Mouse (Mus musculus): ENCODE data around the gene Selenow.
"Not testable (repeated sequence)": the region's sequence is repeated elsewhere in the genome, so short reads cannot be mapped to it uniquely, and the experiment has no call there.

The Selenow gene

DNA sequence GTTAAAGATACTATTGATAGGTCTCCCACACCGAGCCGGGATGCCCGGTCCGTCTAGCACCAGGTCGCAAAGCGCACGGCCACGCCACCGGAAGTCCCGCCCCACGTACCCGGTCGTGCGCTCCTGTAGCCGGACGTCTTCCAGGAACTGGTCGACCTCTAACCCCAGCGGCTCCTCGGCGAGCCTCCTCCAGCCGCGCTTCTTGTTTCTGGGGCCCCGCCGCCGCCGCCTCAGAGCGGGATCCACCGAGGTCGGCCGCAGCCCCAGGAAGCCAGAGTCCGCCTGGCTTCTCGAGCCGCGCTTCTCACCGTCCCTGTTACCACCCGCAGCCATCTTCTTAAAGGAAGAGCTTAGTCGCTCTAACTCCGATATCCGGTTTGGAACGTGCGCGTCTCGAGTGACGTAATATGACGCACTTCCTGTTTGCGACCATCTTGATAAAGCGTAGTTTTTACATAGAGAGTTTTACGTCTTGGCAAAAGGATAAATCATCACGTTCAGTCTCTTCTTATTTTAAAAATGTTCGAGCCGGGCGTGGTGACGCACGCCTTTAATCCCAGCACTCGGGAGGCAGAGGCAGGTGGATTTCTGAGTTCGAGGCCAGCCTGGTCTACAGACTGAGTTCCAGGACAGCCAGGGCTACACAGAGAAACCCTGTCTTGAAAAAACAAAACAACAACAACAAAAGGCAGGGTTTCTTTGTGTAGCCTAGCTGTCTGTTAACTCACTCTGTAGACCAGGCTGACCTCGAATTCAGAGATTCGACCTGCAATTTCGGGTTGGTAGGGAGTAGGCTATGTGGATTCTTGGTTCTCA is 23.7 kb upstream of the Selenow start, which contains the start of gene Nop53:
TSS of gene Nop53 (minus strand) at position 354 of the 816 bp plus-strand sequence.
- DNase-seq (ENCODE audit: low spot score) = peak; percentile 97

DNA sequence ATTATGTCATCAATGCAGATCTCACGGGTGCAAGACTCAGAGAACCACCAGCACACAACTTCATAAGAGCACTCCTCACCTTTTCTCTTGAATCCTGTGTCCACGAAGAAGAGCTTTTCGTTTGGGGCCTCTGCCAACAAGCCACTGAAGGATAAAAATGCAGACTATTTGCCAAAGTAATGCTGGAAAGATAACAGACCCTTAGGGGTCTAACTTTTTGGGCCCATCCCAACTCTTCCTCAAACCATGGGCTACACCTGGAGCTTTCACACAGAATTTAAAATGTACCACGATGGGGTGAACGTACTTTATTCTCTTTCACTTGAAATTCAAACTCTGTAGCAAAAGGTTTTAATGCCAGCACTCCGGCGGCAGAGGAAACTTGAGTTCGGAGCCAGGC is 23.0 kb upstream of the Selenow start:
- DNase-seq (ENCODE audit: low spot score) = no peak

DNA sequence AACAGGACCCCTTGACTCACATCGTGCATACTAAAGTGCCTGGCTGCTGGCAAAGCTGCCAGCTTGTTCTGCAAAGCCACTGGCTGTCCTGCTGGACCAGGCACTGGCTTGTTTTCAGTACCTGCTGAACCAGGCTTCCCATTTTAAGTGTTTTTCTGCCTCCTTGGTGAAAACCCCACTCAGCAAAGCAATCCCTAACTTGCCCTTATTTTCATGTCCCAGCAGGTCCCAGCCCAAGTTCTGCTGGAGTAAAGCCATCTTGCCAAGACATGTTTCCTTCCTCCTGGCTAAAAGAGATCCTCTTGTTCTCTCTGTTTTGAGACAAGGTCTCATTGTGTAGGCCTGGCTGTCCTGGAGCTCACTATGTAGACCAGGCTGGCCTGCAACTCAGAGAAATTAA is 22.1 kb upstream of the Selenow start:
- no peak for DNase-seq (ENCODE audit: low spot score)

DNA sequence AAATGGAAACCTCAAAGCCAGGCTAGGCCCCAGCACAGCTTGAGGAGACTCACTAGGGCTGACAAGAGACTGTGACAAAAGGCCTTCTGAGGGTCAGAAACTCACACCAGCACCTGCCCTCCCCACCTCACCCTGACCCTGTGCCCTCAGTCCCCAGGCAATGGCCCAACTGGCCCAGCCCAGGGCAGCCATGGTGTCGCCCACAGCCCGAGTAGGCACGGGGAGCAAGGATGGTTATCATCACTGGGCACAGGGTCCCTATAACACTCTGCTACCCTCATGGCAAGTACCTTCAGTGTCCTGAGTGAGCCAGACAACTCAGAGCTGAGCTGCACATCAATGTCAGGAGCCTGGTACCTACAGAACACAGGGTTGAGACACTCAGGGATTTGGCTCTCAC is 16.4 kb upstream of the Selenow start:
- DNase-seq (ENCODE audit: low spot score) = no peak

DNA sequence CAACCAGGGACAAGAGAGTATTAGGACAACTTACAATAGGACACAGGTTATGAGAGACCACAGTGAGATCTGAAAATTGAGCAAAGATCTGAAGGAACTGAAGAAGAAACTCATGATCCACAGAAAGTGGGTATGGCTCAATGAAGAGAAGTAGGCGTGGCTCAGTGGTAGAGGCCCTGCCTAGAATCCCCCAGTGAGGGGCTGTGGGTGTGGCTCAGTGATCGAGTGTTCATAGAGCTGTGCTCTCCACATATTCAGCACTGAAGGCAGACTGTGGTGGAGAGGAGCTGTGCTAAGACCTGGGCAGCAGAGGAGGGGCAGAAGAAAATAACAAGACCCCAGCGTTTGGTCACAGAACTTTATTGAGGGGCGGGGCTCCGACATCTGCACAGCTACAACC is 15.3 kb upstream of the Selenow start:
- no peak for DNase-seq (ENCODE audit: low spot score)

DNA sequence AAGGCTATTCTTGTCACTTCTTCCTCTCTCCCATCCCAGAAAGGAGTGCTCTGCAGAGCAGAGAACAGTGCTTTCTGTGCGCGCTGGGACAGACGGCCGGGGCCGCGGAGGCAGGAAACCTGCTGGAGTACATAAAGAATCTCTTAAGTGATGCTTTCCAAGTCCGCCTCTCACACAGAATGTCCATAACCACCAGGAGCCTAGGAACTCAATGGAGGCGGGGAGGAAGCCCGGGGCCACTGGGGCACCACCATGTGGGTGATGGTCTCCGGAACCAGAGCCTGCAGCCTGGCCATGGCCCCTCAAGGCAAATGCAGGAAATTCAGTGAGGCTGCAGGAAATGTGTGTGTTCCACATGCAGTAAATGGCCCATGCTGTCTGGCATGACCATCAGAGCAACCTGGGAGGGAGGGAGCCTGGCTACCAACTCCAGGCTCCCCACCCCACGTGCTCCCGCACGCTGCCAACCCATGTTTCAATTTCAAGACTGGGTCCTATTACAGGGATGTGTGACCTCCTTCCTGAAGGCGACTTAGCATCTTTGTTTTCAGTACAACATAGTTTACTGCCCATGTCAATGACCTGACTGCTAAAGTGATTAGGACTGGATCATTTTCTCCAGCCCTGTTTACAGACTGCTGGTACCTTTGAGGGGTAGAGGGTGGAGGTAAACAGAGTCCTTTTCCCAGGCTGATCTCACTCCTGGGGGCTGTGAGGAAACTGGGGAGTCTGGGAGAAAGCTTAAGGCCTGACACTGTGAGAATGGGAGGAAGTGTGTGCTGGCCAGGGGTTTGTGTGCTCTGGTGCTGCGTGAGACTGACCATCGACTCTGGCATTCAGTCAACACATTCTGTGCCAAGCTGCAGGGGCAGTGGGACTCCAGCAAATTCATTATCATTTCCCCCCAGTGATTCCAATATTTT is 11.5 kb upstream of the Selenow start:
- peak; percentile 56 for DNase-seq (ENCODE audit: low spot score)

DNA sequence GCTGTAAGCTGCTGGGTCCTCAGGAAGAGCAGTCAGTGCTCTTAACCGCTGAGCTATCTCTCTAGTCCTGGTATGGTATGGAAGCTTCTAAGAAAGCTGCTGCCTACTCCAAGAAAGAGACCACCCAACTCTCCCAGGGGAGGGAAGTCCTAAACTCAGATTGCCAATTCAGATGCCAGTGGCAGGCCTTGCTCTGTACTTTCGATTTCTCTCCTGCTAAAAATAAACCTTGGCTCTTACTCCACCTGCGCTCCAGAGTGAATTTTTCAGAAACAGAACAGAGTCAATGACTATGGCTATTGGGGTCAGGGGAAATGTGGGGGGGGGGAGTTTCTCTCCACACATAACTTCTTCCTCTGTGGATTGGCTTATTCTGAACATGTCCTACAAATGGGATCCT is 9.4 kb upstream of the Selenow start:
- no peak for DNase-seq (ENCODE audit: low spot score)

DNA sequence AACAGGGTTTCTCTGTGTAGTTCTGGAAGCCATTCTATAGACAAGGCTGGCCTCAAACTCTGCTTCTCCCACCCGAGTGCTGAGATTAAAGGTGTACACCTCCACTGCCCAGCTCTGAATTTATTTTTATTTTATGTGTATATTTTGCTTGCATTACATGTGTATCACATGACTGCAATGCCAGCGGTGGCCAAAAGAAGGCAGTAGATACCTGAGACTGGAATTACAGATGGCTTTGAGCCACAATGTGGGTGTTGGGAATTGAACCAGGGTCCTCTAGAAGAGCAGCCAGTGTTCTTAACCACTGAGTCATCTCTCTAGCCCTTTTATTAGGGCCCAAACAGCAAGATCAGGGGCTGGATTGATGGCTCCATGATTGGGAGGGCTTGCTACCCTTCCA is 8.3 kb upstream of the Selenow start:
- DNase-seq (ENCODE audit: low spot score) = no peak

DNA sequence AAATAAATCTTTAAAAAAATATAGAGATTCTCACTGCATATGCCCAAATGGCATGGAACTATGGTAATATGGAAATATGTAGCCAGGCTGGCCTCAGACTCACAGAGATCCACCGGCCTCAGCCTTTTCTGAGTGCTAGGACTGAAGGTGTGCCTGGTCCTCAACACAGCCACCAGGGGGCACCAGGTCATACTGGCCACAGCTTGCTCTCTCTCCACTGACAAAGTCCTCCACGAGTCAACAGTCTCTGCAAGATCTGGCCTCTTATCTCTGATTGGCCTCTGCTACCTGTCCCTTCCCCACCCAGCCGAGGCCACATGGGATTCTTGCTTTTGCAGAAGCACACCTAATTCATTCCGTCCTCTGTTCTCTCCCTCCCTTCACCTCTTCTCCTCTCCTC is 7.7 kb upstream of the Selenow start:
- no peak for DNase-seq (ENCODE audit: low spot score)

DNA sequence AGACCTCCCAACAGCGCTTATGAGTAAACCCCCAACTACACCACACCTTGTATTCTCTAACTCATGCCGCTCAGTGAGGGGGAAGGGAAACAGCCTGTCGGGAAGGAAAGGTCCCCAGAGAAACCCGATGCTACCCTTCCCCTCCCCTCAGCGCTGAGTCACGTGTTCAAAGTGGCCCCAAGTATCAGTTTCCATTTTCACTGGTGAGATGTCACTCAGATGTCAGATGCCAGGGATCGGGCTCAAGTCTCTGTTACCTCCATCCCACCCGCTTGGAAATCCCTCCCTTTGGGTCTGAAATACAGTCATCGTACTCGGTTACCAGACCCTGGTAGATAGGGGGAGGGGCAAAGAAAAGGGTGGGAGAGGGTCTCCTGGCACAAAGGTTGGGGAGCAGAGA is 406 bp downstream of the Selenow start:
- peak; percentile 27 for DNase-seq (ENCODE audit: low spot score)

DNA sequence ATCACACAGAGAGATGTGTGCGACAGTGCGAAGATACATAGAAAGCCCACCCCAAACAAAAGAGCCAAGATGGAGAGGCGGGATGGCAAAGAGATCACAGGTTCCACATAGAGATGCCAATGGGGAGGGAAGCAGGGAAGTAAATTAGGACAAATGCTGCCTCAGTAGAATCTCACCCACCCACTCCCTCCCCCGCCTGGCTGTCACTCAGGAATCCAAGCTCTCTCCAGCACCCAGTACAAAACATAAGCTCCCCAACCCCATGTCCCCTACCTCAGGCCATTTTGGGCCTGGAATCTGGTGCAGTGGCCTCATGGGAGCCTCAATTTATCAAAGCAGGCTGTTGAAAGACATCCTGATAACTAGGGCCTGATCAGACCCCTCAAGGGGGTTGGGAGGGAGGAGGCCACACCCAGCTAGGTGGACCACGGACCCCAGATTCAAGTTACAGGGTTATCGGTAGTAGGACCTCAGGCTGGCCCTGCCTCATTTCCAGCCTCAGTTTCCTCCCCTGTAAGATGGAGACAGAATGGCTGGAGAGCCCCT is 1.5 kb downstream of the Selenow start:
- DNase-seq (ENCODE audit: low spot score) = no peak

DNA sequence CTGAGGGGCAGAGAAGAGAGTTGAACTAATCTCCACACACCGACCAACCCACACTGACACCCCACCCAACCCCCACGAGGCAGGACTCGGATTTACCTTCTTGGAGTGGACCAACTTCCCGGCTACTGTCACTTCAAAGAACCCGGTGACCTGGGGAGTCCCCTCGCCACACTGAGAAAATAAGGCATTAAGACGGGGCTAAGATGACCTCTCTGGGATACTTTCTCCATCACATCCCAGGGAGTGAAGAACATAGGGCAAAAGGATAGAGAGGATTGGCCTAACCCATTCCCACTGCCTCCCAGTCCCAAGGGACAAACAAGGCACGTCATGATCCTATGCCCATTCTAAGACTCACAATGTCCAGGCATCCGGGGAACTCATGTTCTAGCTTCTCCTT is 2.3 kb downstream of the Selenow start:
- no peak for DNase-seq (ENCODE audit: low spot score)

DNA sequence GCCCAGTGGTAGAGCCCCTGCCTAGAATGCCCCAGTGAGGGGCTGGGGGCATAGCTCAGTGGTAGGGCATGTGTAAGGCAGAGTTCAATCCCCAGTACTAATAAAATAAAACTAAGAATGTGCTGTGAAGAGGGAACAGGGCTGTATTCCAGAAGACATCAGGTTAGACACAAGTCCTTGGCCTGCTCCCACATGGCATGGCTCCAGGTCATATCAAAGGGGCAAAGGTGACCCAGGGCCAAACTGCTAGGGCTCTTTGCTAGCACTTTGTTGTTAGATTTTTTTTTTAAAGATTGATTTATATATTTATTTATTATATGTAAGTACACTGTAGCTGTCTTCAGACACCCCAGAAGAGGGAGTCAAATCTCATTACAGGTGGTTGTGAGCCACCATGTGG is 3.8 kb downstream of the Selenow start:
- DNase-seq (ENCODE audit: low spot score) = no peak

DNA sequence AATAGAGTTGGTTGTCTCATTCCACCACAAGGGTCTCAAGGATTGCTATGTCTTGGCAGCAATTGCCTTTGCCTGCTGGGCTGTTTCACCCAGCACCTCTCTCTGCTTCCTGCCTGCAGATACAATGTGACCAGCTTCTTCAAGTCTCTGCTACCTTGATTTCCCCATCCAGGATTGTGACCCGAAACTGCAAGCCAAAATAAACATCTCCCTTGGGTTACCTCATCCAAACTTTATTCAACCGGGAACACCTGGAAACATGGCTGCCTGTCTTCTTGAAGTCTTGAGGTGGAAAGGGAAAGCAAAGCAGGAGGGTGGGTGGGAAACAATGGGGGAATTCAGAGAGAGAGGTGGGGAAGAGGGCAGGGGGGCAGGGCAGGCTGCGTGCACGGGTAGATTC is 5.2 kb downstream of the Selenow start:
- no peak for DNase-seq (ENCODE audit: low spot score)

DNA sequence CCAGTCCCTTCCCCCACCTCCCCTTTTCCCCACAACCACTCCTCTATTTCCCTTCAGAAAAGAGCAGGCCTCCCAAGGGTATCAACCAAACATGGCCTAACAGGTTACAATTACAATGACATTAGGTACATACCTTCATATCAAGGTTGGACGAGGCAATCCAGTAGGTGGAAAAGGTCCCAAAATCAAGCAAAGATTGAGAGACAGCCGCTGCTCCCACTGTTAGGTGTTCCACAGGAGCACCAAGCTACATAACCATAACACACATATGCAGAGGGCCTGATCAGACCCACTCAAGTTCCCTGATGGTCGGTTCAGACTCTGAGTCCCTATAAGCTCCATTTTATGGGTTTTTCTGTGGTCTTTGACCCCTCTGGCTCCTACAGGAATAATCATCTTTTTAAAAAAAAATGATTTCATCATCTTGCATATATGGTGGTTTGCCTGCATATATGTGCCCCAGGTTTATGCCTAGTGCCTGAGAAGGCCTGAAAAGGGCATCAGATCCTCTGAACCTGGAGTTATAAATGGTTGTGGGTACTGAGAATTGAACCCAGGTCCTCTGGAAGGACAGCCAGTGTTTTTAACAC is 6.0 kb downstream of the Selenow start:
- no peak for DNase-seq (ENCODE audit: low spot score)

DNA sequence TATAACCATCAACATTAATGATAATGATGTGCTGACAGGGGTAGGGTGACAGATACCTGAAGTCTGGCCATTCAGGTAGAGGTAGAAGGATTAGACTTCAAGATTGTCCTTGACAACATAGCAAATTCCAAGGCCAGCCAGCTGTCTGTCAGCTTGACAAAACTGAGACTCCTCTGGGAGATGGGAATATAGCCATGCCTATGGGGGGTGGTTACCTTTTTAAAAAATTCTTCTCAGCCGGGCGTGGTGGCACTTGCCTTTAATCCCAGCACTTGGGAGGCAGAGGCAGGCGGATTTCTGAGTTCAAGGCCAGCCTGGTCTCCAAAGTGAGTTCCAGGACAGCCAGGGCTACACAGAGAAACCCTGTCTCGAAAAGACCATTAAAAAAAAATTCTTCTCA is 6.5 kb downstream of the Selenow start:
- DNase-seq (ENCODE audit: low spot score) = not testable (repeated sequence)

DNA sequence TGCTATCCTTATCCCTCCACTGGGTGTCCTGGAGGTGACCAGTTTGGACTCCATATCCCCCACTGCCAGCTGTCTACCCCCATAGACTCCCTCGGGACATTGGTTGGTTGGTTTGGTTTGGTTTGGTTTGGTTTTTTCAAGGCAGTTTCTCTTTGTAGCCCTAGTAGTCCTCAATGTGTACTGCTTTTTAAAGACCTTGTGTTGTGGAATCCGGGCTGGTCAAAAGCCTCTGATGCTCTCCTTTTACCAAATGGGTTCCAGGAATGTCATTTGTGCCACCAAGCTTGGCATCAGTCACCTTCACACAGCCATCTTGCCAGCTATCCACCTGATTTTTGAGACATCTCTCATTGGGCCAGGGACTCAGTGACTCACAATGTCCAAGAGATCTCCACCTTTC is 7.5 kb downstream of the Selenow start:
- DNase-seq (ENCODE audit: low spot score) = no peak

DNA sequence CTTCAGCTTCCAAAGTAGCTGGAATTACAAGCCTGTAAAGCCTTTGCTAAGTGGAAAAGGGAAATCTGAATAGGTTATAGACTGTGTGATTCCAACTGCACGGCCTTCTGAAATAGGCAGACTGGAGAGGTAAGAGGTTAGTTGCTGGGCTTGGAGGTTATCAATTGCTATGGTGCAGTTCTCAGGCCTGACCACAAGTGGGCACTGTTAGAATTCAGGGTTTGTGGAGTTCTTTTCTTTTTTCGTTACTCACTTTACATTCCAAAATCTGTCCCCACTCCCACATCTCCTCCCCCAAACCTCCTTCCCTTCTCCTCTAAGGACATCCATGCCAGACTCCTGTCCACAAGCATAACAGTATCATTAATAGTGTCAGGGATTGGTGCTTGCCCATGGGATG is 8.0 kb downstream of the Selenow start:
- DNase-seq (ENCODE audit: low spot score) = no peak

DNA sequence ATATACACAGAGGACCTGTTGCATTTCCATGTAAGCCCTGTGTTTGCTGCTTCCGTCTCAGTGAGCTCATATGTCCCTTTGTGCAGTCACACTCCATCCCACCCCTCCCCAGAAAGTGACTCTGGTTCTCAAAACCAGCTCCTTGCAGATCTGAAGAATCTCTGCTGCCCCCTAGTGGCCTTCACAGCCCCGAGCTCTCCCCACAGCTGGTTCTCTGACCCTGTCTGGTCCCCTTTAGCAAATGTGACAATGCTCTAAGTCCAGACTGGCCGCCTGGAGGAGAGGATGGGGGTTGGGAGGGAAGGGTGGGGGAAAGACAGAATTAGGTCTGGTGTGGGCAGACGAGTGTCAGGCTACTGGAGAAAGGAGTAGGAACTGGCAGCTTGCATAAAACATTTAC is 10.0 kb downstream of the Selenow start:
- peak; percentile 79 for DNase-seq (ENCODE audit: low spot score)

DNA sequence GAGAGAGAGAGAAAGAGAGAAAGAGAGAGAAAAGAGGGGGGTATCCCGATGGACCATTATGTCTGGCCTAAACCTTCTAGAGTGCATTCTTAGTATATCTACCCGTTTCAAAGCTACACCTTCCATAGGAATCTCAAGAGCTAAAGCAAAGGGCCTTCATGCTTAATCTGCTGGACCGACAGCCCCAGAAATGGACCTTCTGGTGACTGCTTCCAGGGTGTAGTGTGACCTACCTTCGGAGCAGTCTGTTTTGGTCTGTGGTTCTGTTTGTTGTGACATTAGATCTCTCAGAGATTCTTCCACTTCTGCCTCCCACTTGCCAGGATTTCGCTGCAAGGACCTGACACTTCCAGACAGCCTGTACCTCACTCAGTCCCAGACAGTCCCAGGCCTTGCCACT is 11.7 kb downstream of the Selenow start:
- DNase-seq (ENCODE audit: low spot score) = no peak

DNA sequence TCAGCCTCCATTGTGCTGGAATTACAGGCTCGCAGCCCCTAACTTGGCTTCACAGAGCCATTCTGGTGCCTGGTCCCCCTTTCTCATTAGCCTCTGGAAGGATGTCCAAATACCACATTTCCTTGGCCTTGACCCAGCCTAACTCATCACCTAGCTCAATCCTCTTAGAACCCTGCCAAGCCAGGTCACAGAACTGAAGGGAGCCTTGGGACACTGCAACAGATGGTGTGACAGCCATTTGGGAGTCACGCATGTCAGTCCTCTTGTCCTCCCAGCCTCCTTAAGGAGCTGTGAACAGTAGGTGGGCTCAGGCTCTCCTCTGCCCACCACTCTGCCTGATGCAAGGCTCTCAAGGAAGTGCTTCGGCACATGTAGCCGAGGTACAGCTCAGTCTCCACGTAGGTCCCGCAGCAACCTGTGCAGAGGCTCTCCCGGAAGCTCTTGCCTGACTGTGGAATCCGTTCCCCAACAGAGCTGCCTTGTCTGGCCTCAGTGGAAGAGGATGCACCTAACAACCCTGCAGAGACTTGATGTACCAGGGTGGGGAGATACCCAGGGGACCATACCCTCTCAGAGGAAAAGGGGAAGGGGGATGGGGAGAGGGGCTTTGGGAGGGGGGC is 14.1 kb downstream of the Selenow start:
- DNase-seq (ENCODE audit: low spot score) = no peak

DNA sequence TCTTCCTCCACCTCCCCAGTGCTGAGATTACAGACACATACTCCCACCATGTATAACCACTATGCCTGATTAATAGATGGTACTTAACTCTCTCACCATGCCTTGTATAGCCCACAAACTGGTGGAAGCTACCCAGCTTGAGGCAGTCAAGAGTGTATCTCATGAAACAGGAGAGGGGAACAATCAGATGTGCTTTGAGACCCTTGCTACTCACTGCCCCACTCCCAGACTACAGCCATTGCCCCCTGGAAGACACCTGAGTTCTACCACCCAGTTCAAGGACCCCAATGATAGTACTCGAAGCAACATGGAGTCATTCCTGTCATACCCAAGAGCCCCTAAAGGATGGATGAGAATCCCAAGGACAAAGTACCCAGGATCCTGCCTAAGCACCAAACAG is 15.6 kb downstream of the Selenow start:
- DNase-seq (ENCODE audit: low spot score) = no peak
